Mouse (Mus musculus): ENCODE results near the gene Fbxw13. TPM values are rescaled to one million over a fixed set of nuclear protein-coding genes. Genes with fewer than 3 reads are reported as not detected.
A peak's percentile ranks its signal among the peaks of the same experiment; 100 is the strongest.
"Not testable (repeated sequence)": the region's sequence is repeated elsewhere in the genome, so short reads cannot be mapped to it uniquely, and the experiment has no call there.

Gene Fbxw13
- polyA plus RNA-seq (2015; fragmentation: Nextera tagmentation; extraction: Ambion mirVana) = not detected in 2 replicates

GRCm38 (mm10) chr9:109195875-109196274, at the start of gene Fbxw13:
Fbxw13 (minus strand) TSS chr9:109195975.
- H3K27ac ChIP-seq (ENCODE audit: low read depth, low read length); H3K4me1 ChIP-seq (replicated peaks; ENCODE audit: control insufficient read depth, insufficient read depth, low read length); H3K4me2 ChIP-seq (replicated peaks; ENCODE audit: low read depth); H3K9ac ChIP-seq (ENCODE audit: low read depth, low read length); H3K9me3 ChIP-seq (ENCODE audit: control insufficient read depth); H3K27me3 ChIP-seq (replicated peaks; ENCODE audit: control insufficient read depth, insufficient read depth, low read length); H3K4me3 ChIP-seq (ENCODE audit: low read depth, low read length); H3K36me3 ChIP-seq (ENCODE audit: control insufficient read depth, insufficient read depth); ATAC-seq: not testable (repeated sequence)
- 74% methylated on average over 3 of the region's 3 CpGs for WGBS

- H3K36me3 ChIP-seq (ENCODE audit: control insufficient read depth, insufficient read depth) = no peaks in the 10 kb centered on the region
- H3K27me3 ChIP-seq (replicated peaks; ENCODE audit: control insufficient read depth, insufficient read depth, low read length) = no peaks in the 10 kb centered on the region
- no peak for TF ChIP-seq CTCF (IDR thresholded peaks at IDR 0.05; ENCODE audit: low read depth)
- H3K27ac ChIP-seq (ENCODE audit: low read depth, low read length) = no peak within 1 kb of the TSS
- no peak within 1 kb of the TSS for H3K9ac ChIP-seq (ENCODE audit: low read depth, low read length)
- H3K9me3 ChIP-seq (ENCODE audit: control insufficient read depth) = no peaks in the 10 kb centered on the region
- no peak within 1 kb of the TSS for H3K4me2 ChIP-seq (replicated peaks; ENCODE audit: low read depth)
- 85% methylated on average over 1 of the region's 1 CpGs for WGBS
- ATAC-seq = no peak
- H3K4me3 ChIP-seq (ENCODE audit: low read depth, low read length) = no peak within 1 kb of the TSS
- no peaks in the 10 kb centered on the region for H3K4me1 ChIP-seq (replicated peaks; ENCODE audit: control insufficient read depth, insufficient read depth, low read length)
Observed at GRCm38 (mm10) chr9:109234654-109235053, 38.9 kb upstream of the Fbxw13 start, which contains the start of gene Fbxw20. Fbxw20 (minus strand) TSS chr9:109234754.

- peak; percentile 50 for TF ChIP-seq CTCF (IDR thresholded peaks at IDR 0.05; ENCODE audit: low read depth)
- H3K4me1 ChIP-seq (replicated peaks; ENCODE audit: control insufficient read depth, insufficient read depth, low read length) = no peaks in the 10 kb centered on the region
- no peaks in the 10 kb centered on the region for H3K9me3 ChIP-seq (ENCODE audit: control insufficient read depth)
- no peak overlapping the region for H3K4me3 ChIP-seq (ENCODE audit: low read depth, low read length)
- H3K4me2 ChIP-seq (replicated peaks; ENCODE audit: low read depth) = no peak overlapping the region
- H3K9ac ChIP-seq (ENCODE audit: low read depth, low read length) = no peak overlapping the region
- ATAC-seq = no peak
- 64% methylated on average over 6 of the region's 6 CpGs for WGBS
- no peaks in the 10 kb centered on the region for H3K36me3 ChIP-seq (ENCODE audit: control insufficient read depth, insufficient read depth)
- H3K27me3 ChIP-seq (replicated peaks; ENCODE audit: control insufficient read depth, insufficient read depth, low read length) = no peaks in the 10 kb centered on the region
- no peak overlapping the region for H3K27ac ChIP-seq (ENCODE audit: low read depth, low read length)
Observed at GRCm38 (mm10) chr9:109218449-109218848, 22.7 kb upstream of the Fbxw13 start.

- H3K27me3 ChIP-seq (replicated peaks; ENCODE audit: control insufficient read depth, insufficient read depth, low read length); H3K27ac ChIP-seq (ENCODE audit: low read depth, low read length); H3K36me3 ChIP-seq (ENCODE audit: control insufficient read depth, insufficient read depth); H3K4me3 ChIP-seq (ENCODE audit: low read depth, low read length); H3K9me3 ChIP-seq (ENCODE audit: control insufficient read depth); H3K4me2 ChIP-seq (replicated peaks; ENCODE audit: low read depth); H3K9ac ChIP-seq (ENCODE audit: low read depth, low read length); H3K4me1 ChIP-seq (replicated peaks; ENCODE audit: control insufficient read depth, insufficient read depth, low read length); ATAC-seq: not testable (repeated sequence)
- 60% methylated on average over 1 of the region's 1 CpGs for whole genome bisulfite sequencing
Observed at GRCm38 (mm10) chr9:109201347-109201746, 5.6 kb upstream of the Fbxw13 start.

- 88% methylated on average over 1 of the region's 1 CpGs for WGBS
- no peaks in the 10 kb centered on the region for H3K36me3 ChIP-seq (ENCODE audit: control insufficient read depth, insufficient read depth)
- TF ChIP-seq CTCF (IDR thresholded peaks at IDR 0.05; ENCODE audit: low read depth) = no peak
- H3K4me2 ChIP-seq (replicated peaks; ENCODE audit: low read depth) = no peak overlapping the region
- no peaks in the 10 kb centered on the region for H3K27me3 ChIP-seq (replicated peaks; ENCODE audit: control insufficient read depth, insufficient read depth, low read length)
- no peak overlapping the region for H3K4me3 ChIP-seq (ENCODE audit: low read depth, low read length)
- no peak for ATAC-seq
- H3K9me3 ChIP-seq (ENCODE audit: control insufficient read depth) = no peaks in the 10 kb centered on the region
- no peak overlapping the region for H3K9ac ChIP-seq (ENCODE audit: low read depth, low read length)
- H3K4me1 ChIP-seq (replicated peaks; ENCODE audit: control insufficient read depth, insufficient read depth, low read length) = no peaks in the 10 kb centered on the region
- no peak overlapping the region for H3K27ac ChIP-seq (ENCODE audit: low read depth, low read length)
Observed at GRCm38 (mm10) chr9:109200349-109200748, 4.6 kb upstream of the Fbxw13 start.

- WGBS = 52% methylated on average over 1 of the region's 1 CpGs
- Histone ChIP-seq H3K9ac (ENCODE audit: low read depth, low read length) (no peak overlapping the region), H3K27ac (ENCODE audit: low read depth, low read length) (no peak overlapping the region), H3K36me3 (ENCODE audit: control insufficient read depth, insufficient read depth) (no peaks in the 10 kb centered on the region), H3K4me3 (ENCODE audit: low read depth, low read length) (no peak overlapping the region), H3K4me1 (replicated peaks; ENCODE audit: control insufficient read depth, insufficient read depth, low read length) (no peaks in the 10 kb centered on the region), H3K4me2 (replicated peaks; ENCODE audit: low read depth) (no peak overlapping the region), H3K9me3 (ENCODE audit: control insufficient read depth) (no peaks in the 10 kb centered on the region), H3K27me3 (replicated peaks; ENCODE audit: control insufficient read depth, insufficient read depth, low read length) (no peaks in the 10 kb centered on the region)
- TF ChIP-seq CTCF (IDR thresholded peaks at IDR 0.05; ENCODE audit: low read depth) = no peak
- no peak for ATAC-seq
Observed at GRCm38 (mm10) chr9:109199353-109199752, 3.6 kb upstream of the Fbxw13 start.

GRCm38 (mm10) chr9:109177208-109177607, 18.6 kb downstream of the Fbxw13 start:
- H3K4me2 ChIP-seq (replicated peaks; ENCODE audit: low read depth) = no peak overlapping the region
- 60% methylated on average over 1 of the region's 1 CpGs for WGBS
- peak; percentile 71 for ATAC-seq

More at GRCm38 (mm10) chr9:109177208-109177607, 18.6 kb downstream of the Fbxw13 start:
- H3K9me3 ChIP-seq (ENCODE audit: control insufficient read depth) = 0 out of 2 replicates have a peak, but pooled peaks cover 4% of the 10 kb centered on the region
- no peak overlapping the region for H3K27ac ChIP-seq (ENCODE audit: low read depth, low read length)
- no peaks in the 10 kb centered on the region for H3K4me1 ChIP-seq (replicated peaks; ENCODE audit: control insufficient read depth, insufficient read depth, low read length)
- no peak overlapping the region for H3K4me3 ChIP-seq (ENCODE audit: low read depth, low read length)
- no peaks in the 10 kb centered on the region for H3K27me3 ChIP-seq (replicated peaks; ENCODE audit: control insufficient read depth, insufficient read depth, low read length)
- no peaks in the 10 kb centered on the region for H3K36me3 ChIP-seq (ENCODE audit: control insufficient read depth, insufficient read depth)
- TF ChIP-seq CTCF (IDR thresholded peaks at IDR 0.05; ENCODE audit: low read depth) = no peak
- H3K9ac ChIP-seq (ENCODE audit: low read depth, low read length) = no peak overlapping the region

Data from intestine, postnatal 0 days (tissue).